Mouse (Mus musculus) kidney, postnatal 0 days (tissue): ENCODE data around the gene Fen1. TPM values are rescaled to one million over a fixed set of nuclear protein-coding genes. Genes with fewer than 3 reads are reported as not detected.

ENCODE experiments used
- ATAC-seq: fragments of 200-750 bp; cut with Nextera tagmentation; replicated peaks from 2 replicates; pipeline ENCODE4 v1.8.0; 2017; ENCODE audit warnings: low read depth, moderate number of reproducible peaks, moderate TSS enrichment, moderate library complexity; ENCODE audit not compliant: low FRiP score
- DNase-seq: peaks from one replicate; pipeline ENCODE4 v3.0.0-alpha.2; 2016; ENCODE audit warnings: low spot score
- H3K27ac ChIP-seq: fragments of 300-500 bp; sonication (generic); 2 replicates; pipeline ENCODE4 v1.5.1; 2014; ENCODE audit warnings: mild to moderate bottlenecking
- H3K27me3 ChIP-seq: fragments of 300-500 bp; sonication (generic); 2 replicates; pipeline ENCODE4 v1.6.1; 2014; ENCODE audit warnings: low read length, mixed read lengths; ENCODE audit not compliant: insufficient read depth
- H3K36me3 ChIP-seq: fragments of 300-500 bp; sonication (generic); 2 replicates; pipeline ENCODE4 v1.6.1; 2014; ENCODE audit warnings: low read length, mixed read lengths; ENCODE audit not compliant: insufficient read depth
- H3K4me1 ChIP-seq: fragments of 300-500 bp; sonication (generic); replicated peaks from 2 replicates; pipeline ENCODE4 v1.6.1; 2014; ENCODE audit warnings: antibody characterized with exemption, low read length, mixed read lengths; ENCODE audit not compliant: insufficient read depth
- H3K4me2 ChIP-seq: fragments of 300-500 bp; sonication (generic); 2 replicates; pipeline ENCODE4 v1.6.1; 2014; ENCODE audit warnings: mild to moderate bottlenecking, low read length, moderate library complexity, mixed read lengths
- H3K4me3 ChIP-seq: fragments of 300-500 bp; sonication (generic); replicated peaks from 2 replicates; pipeline ENCODE4 v1.5.1; 2014; ENCODE audit warnings: low read depth, low read length
- H3K9ac ChIP-seq: fragments of 300-500 bp; sonication (generic); 2 replicates; pipeline ENCODE4 v1.6.1; 2014; ENCODE audit warnings: low read depth, low read length
- H3K9me3 ChIP-seq: fragments of 300-500 bp; sonication (generic); replicated peaks from 2 replicates; pipeline ENCODE4 v1.6.1; 2016; ENCODE audit warnings: low read length, inconsistent platforms, mixed read lengths
- CTCF ChIP-seq: IDR thresholded peaks from 2 replicates; pipeline ENCODE4 v1.5.1; 2016; ENCODE audit warnings: antibody characterized with exemption, low read depth, mild to moderate bottlenecking, moderate library complexity
- WGBS: fragments of 180-500 bp; shearing (Covaris S2); extraction: QIAGEN DNeasy Blood & Tissue Kit; methylation state at CpG from one replicate; pipeline ENCODE4 v1.1.7; 2014; 5-methylcytosine and 5-hydroxymethylcytosine counted together
- polyA plus RNA-seq: library from polyadenylated mRNA; unstranded; fragments of >200 nt; fragmentation: Nextera tagmentation; extraction: Ambion mirVana; gene quantifications from 2 replicates; pipeline ENCODE4 v1.2.1, GENCODE M21; 2015

Gene Fen1
- polyA plus RNA-seq, 1 experiment from 2014 or later = 46.6 TPM

DNA sequence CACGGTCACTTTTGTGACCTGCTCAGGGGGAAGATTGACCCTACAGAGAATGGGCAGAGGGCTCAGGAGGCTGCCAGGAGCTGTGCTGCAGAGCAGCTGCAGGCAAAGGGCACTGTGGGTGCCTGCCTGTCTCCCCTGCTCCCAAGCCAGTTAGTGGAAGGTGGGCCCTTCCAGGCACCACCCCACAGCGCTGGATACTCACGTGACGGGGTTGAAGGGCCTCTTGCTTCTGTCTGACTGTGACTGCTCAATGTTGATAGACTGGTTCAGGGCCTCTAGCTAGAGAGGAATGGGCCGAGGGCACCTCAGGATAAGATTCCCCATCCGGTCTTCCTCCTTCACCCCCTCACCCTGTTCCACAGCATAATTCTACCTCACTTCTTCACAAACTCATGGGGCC lies 15.6 kb upstream of the Fen1 start:
- no peak overlapping the region for H3K4me3 ChIP-seq
- WGBS = 56% methylated on average over 6 of the region's 6 CpGs
- no peak overlapping the region for H3K4me2 ChIP-seq
- no peak overlapping the region for H3K27ac ChIP-seq
- ATAC-seq (no peak), DNase-seq (no peak)
- H3K9me3 ChIP-seq = no peaks in the 10 kb centered on the region
- no peaks in the 10 kb centered on the region for H3K36me3 ChIP-seq
- no peak for TF ChIP-seq CTCF
- H3K9ac ChIP-seq = no peak overlapping the region
- H3K4me1 ChIP-seq = no peaks in the 10 kb centered on the region
- no peaks in the 10 kb centered on the region for H3K27me3 ChIP-seq

DNA sequence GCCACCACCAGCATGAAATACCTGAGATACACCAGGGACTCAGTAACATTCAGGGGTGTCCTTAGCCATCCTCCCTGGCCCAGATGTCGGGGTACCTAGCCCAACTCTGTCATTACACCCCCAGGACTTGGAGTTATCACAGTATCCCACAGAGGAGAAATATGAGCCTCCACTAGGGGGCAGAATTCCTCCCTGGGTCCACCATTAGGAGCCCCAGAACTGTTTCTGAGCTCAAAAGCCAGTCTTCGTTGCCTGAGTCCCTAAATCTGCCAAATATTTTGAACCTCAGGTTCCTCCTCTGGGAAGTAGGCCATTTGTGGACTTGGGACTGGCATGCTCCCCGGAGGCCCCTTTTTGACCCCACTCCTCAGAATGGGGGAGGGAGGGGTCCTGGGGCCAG lies 15.1 kb upstream of the Fen1 start:
- H3K9ac ChIP-seq = no peak overlapping the region
- no peaks in the 10 kb centered on the region for H3K27me3 ChIP-seq
- peak; percentile 73 for DNase-seq
- H3K27ac ChIP-seq = no peak overlapping the region
- ATAC-seq = peak; percentile 14; the same call in 1 of the 2 replicates
- no peak overlapping the region for H3K4me2 ChIP-seq
- peak; percentile 80 for TF ChIP-seq CTCF
- H3K4me1 ChIP-seq = no peaks in the 10 kb centered on the region
- WGBS = 34% methylated on average over 3 of the region's 3 CpGs
- H3K4me3 ChIP-seq = no peak overlapping the region
- no peaks in the 10 kb centered on the region for H3K36me3 ChIP-seq
- no peaks in the 10 kb centered on the region for H3K9me3 ChIP-seq

DNA sequence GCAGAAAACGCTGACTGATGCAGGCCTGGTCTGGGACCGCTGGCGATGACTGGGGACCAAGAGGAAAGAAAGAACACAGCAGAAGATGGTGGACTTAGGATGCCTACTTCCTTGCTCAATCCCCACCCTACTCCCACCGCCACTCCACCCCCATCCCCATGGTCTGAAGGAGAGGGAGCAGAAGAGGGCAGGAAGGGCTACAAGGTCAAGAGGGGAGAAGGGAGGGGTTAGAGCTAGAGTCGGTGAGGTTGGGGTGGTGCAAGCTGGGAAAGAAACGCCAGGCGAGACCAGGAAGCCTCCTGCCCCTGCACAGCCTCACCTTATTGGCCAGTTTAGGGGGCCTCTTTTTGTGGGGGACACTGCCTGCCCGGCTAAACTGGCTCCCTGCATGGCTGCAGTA lies 12.1 kb upstream of the Fen1 start:
- ATAC-seq = no peak
- no peaks in the 10 kb centered on the region for H3K4me1 ChIP-seq
- no peak overlapping the region for H3K4me2 ChIP-seq
- 67% methylated on average over 8 of the region's 8 CpGs for WGBS
- H3K4me3 ChIP-seq = no peak overlapping the region
- no peak for TF ChIP-seq CTCF
- no peaks in the 10 kb centered on the region for H3K27me3 ChIP-seq
- no peak for DNase-seq
- 0 out of 2 replicates have a peak, but pooled peaks cover 3% of the 10 kb centered on the region for H3K36me3 ChIP-seq
- H3K9ac ChIP-seq = no peak overlapping the region
- H3K9me3 ChIP-seq = no peaks in the 10 kb centered on the region
- H3K27ac ChIP-seq = no peak overlapping the region

DNA sequence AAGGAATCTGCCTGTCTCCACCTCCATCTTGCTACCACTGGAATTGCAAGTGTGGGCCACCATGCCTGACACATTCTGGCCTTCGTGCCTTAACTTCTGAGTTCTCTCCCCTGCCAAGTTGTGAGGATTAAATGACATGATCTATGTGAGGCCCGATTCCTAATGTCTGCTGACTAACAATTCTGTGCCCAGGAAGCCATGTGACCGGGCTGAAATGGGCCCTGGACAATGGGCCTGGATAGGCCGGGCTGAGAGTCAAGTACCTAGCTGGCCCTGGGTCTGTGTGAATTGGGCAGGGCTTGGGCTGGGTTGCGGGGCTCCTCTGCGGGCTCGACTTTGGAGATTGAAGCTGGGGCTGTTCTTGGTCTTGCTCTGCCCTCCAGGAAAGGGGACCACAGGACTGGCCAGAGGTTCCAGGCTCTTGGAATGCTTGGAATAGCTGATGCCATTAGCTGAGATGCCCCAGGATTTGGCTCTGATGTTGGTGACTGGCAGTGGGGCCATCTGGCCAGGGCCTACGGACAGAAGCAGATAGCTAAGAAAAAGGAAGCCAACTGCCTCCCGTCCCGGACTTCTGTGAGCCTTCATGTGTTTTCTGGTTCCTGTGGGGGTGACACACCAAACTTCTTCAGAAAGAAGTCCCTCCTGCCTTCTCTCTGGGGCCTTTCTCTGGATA lies 10.0 kb upstream of the Fen1 start:
- no peak for DNase-seq
- WGBS = 86% methylated on average over 10 of the region's 10 CpGs
- 0 out of 2 replicates have a peak, but pooled peaks cover 8% of the 10 kb centered on the region for H3K36me3 ChIP-seq
- TF ChIP-seq CTCF = no peak
- ATAC-seq = no peak
- no peak overlapping the region for H3K27ac ChIP-seq
- no peaks in the 10 kb centered on the region for H3K4me1 ChIP-seq
- H3K9ac ChIP-seq = no peak overlapping the region
- H3K4me2 ChIP-seq = no peak overlapping the region
- H3K9me3 ChIP-seq = no peaks in the 10 kb centered on the region
- H3K4me3 ChIP-seq = no peak overlapping the region
- no peaks in the 10 kb centered on the region for H3K27me3 ChIP-seq

DNA sequence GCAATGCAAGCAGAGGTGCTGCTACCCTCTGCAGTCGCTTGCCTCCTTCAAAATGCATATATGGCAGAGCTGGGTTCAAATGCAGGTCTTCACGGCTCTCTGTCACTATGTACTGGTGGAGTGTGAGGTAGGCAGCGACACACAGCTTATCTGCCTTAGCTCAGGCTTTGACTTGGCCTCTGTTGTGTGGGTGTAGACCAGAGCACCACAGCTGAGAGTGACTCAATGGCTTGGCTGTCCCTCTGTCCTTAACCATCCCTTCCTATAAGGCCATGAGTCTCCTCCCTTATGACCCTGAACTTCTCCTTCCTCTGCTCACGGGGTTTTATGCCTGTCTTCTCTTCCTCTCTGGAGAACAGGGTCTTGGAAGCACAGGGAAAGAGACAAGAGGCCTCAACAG lies 6.9 kb upstream of the Fen1 start:
- no peak overlapping the region for H3K9ac ChIP-seq
- no peak overlapping the region for H3K27ac ChIP-seq
- no peak for TF ChIP-seq CTCF
- H3K4me1 ChIP-seq = no peaks in the 10 kb centered on the region
- H3K9me3 ChIP-seq = no peaks in the 10 kb centered on the region
- no peak overlapping the region for H3K4me3 ChIP-seq
- WGBS = 90% methylated on average over 4 of the region's 4 CpGs
- DNase-seq = no peak
- H3K27me3 ChIP-seq = no peaks in the 10 kb centered on the region
- ATAC-seq = no peak
- H3K36me3 ChIP-seq = peaks cover 23% of the 10 kb centered on the region
- H3K4me2 ChIP-seq = no peak overlapping the region

DNA sequence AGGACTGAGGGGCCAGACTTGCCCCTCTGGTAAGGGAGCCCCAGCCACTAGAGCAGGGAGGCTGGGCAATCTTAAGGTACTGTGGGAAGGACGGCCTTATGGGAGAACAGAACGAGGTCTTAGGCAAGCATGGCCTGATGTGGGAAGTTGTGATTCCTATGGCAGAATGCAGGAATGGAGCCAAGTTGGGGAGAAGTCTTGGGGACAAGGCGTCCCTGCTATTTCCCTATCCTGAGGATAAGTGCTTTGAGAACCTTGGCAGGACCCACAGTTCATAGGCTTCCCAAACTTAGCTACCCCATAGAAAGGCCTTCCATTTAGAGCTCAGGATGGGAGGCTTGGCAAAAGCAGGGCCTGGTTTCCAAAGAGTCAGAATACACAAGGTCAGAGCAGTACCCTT lies 4.9 kb upstream of the Fen1 start:
- Histone ChIP-seq H3K4me1 (peaks cover 4% of the 10 kb centered on the region; the same call in 1 of the 2 replicates), H3K9me3 (no peaks in the 10 kb centered on the region), H3K4me3 (no peak overlapping the region), H3K9ac (no peak overlapping the region), H3K27me3 (no peaks in the 10 kb centered on the region), H3K4me2 (no peak overlapping the region), H3K27ac (no peak overlapping the region), H3K36me3 (peaks cover 23% of the 10 kb centered on the region)
- no peak for TF ChIP-seq CTCF
- 82% methylated on average over 3 of the region's 3 CpGs for WGBS
- no peak for DNase-seq
- no peak for ATAC-seq

DNA sequence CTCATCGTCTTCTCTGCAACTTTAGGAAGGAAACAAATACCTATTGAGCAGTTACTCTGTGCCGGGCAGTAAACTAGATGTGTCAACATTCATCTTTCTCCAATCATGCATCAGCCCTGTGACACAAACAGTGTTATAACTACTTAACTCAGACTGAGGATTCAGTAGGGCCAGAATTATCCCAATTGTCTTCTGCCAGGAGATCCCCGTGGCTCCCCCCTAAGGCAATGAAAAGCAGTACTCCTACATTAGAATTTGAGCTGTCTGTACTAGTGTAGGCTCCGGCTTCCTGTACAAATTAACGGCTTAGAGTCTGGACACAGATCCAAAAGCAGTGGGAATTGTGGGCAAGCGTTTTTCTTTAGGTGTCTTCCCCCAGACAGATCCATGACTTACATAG lies 1.1 kb upstream of the Fen1 start:
- H3K36me3 ChIP-seq = peaks cover 23% of the 10 kb centered on the region
- H3K4me3 ChIP-seq = no peak overlapping the region
- WGBS = 60% methylated on average over 6 of the region's 6 CpGs
- peaks cover 12% of the 10 kb centered on the region; the same call in 1 of the 2 replicates for H3K4me1 ChIP-seq
- H3K4me2 ChIP-seq = peak overlapping the region; percentile 66
- H3K27ac ChIP-seq = peak overlapping the region; percentile 76; the same call in 1 of the 2 replicates
- H3K27me3 ChIP-seq = no peaks in the 10 kb centered on the region
- TF ChIP-seq CTCF = no peak
- no peaks in the 10 kb centered on the region for H3K9me3 ChIP-seq
- DNase-seq = no peak
- no peak for ATAC-seq
- H3K9ac ChIP-seq = no peak overlapping the region
